Mouse (Mus musculus) embryonic facial prominence, embryonic 15.5 days (tissue): ENCODE data around the gene Ripply3. TPM values are rescaled to one million over a fixed set of nuclear protein-coding genes. Genes with fewer than 3 reads are reported as not detected.

Experiments used
- ATAC-seq: fragments of 200-750 bp; cut with Nextera tagmentation; 2 replicates; pipeline ENCODE4 v1.8.0; 2017; ENCODE audit warnings: low read depth, moderate TSS enrichment; ENCODE audit not compliant: insufficient number of reproducible peaks, low FRiP score, low TSS enrichment
- H3K27ac ChIP-seq: fragments of 300-500 bp; sonication (generic); replicated peaks from 2 replicates; pipeline ENCODE4 v1.5.1; 2015; ENCODE audit warnings: mild to moderate bottlenecking, inconsistent platforms
- H3K27me3 ChIP-seq: fragments of 300-500 bp; sonication (generic); 2 replicates; pipeline ENCODE4 v1.6.1; 2015; ENCODE audit warnings: inconsistent platforms
- H3K36me3 ChIP-seq: fragments of 300-500 bp; sonication (generic); 2 replicates; pipeline ENCODE4 v1.6.1; 2015; ENCODE audit warnings: mild to moderate bottlenecking, inconsistent platforms
- H3K4me1 ChIP-seq: fragments of 300-500 bp; sonication (generic); 2 replicates; pipeline ENCODE4 v1.6.1; 2015; ENCODE audit warnings: inconsistent platforms
- H3K4me2 ChIP-seq: fragments of 300-500 bp; sonication (generic); replicated peaks from 2 replicates; pipeline ENCODE4 v1.6.1; 2015; ENCODE audit warnings: mild to moderate bottlenecking, inconsistent platforms
- H3K4me3 ChIP-seq: fragments of 300-500 bp; sonication (generic); replicated peaks from 2 replicates; pipeline ENCODE4 v1.5.1; 2015; ENCODE audit warnings: mild to moderate bottlenecking, inconsistent platforms
- H3K9ac ChIP-seq: fragments of 300-500 bp; sonication (generic); 2 replicates; pipeline ENCODE4 v1.6.1; 2015; ENCODE audit warnings: inconsistent platforms
- H3K9me3 ChIP-seq: fragments of 300-500 bp; sonication (generic); replicated peaks from 2 replicates; pipeline ENCODE4 v1.6.1; 2016; ENCODE audit warnings: inconsistent platforms
- WGBS: fragments of 180-500 bp; shearing (Covaris S2); methylation state at CpG from one replicate; pipeline ENCODE4 v1.1.7; 2015; 5-methylcytosine and 5-hydroxymethylcytosine counted together
- polyA plus RNA-seq: library from polyadenylated mRNA; unstranded; fragments of >200 nt; fragmentation: Nextera tagmentation; extraction: Ambion mirVana; gene quantifications from 2 replicates; pipeline ENCODE4 v1.2.1, GENCODE M21; 2015

Gene Ripply3
- polyA plus RNA-seq, 1 experiment from 2014 or later, result 4.6 TPM

DNA sequence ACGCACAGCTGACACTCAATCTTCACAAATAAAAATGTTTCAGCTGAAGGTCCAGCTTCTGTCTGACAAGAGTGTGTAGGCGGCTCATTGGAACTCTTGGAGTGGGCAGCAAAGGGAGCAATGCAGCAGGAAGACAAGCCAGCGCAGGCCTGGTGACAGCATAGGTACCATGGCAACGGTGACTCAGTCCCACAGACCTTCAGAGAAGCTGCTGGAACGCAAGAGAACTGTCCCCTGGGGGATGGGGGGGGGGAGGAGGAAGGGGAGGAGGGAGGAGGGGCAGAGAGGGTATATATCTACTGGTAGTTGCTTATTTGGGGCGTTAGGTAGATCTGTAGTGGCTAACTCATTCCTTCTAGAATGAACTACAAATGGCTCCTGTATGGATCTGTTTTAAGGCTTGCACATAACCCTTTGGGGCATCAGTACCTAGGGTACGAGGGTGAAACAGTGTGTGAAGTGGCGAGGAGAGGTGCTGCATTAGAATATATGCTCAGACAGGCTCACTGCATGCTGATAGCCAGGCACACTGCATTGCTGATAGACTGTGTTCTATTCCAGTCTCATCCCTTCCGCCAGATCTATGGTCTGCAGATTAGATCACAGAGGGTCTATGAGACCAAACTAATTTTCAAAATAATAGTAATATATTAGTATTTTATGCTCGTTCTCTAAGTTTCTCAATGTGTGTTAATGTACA, 34.1 kb downstream of the Ripply3 start:
- H3K27me3 ChIP-seq, result no peaks in the 10 kb centered on the region

DNA sequence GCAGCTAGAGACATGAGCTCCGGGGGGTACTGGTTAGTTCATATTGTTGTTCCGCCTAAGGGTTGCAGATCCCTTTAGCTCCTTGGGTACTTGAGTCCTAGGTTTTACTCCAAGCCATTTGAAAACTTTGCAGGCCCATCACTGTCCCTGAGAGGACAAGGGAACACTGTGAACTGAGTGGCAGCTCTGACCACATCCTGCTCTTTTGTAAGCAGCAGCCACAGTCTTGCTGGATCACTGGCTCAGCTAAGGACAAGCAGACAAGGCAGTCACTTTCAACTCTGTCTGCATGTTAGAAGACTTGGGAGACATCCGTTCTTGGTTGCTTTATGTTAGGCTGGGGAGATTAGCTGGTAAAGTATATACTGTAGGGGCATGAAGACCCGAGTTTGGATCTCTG, 35.6 kb downstream of the Ripply3 start:
- 93% methylated on average over 4 of the region's 4 CpGs for WGBS
- no peak for ATAC-seq

More for the DNA sequence above, 34.1 kb downstream of the Ripply3 start:
- peak; percentile 47; the same call in 1 of the 2 replicates for ATAC-seq
- no peak overlapping the region for H3K4me3 ChIP-seq
- no peaks in the 10 kb centered on the region for H3K9me3 ChIP-seq
- peaks cover 3% of the 10 kb centered on the region; the same call in 1 of the 2 replicates for H3K36me3 ChIP-seq
- no peak overlapping the region for H3K4me2 ChIP-seq
- H3K9ac ChIP-seq, result no peak overlapping the region
- WGBS, result 35% methylated on average over 10 of the region's 10 CpGs
- peak overlapping the region; percentile 22; the same call in 1 of the 2 replicates for H3K27ac ChIP-seq
- H3K4me1 ChIP-seq, result peaks cover 6% of the 10 kb centered on the region; the same call in 1 of the 2 replicates

DNA sequence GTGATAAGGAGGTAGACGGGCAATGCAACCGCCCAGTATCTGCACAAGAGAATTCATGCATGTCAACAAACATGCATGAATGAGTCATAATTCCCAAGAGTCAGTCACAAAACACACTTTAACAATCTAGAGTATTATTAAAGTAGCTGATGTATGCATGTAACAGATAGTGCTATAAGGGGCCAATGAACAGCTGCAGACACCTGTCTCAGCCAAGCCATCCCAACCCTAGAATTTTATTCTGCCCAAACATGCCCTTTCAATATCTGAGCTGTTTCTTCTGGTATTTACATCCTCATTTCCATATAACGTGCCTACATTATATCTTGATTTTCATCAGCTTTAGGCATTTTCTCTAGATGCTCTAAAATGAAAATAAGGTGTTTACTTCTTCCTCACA, 37.2 kb downstream of the Ripply3 start:
- H3K27me3 ChIP-seq, result no peaks in the 10 kb centered on the region
- WGBS, result 77% methylated on average over 3 of the region's 3 CpGs
- H3K27ac ChIP-seq, result no peak overlapping the region
- no peak for ATAC-seq
- H3K4me3 ChIP-seq, result no peak overlapping the region
- H3K36me3 ChIP-seq, result peaks cover 3% of the 10 kb centered on the region; the same call in 1 of the 2 replicates
- H3K9me3 ChIP-seq, result no peaks in the 10 kb centered on the region
- H3K4me1 ChIP-seq, result peaks cover 20% of the 10 kb centered on the region
- H3K4me2 ChIP-seq, result no peak overlapping the region
- H3K9ac ChIP-seq, result no peak overlapping the region

More for the DNA sequence above, 35.6 kb downstream of the Ripply3 start:
- peaks cover 11% of the 10 kb centered on the region; the same call in 1 of the 2 replicates for H3K4me1 ChIP-seq
- no peaks in the 10 kb centered on the region for H3K27me3 ChIP-seq
- no peak overlapping the region for H3K27ac ChIP-seq
- H3K4me3 ChIP-seq, result no peak overlapping the region
- peaks cover 3% of the 10 kb centered on the region; the same call in 1 of the 2 replicates for H3K36me3 ChIP-seq
- H3K9me3 ChIP-seq, result no peaks in the 10 kb centered on the region
- H3K9ac ChIP-seq, result no peak overlapping the region
- no peak overlapping the region for H3K4me2 ChIP-seq

DNA sequence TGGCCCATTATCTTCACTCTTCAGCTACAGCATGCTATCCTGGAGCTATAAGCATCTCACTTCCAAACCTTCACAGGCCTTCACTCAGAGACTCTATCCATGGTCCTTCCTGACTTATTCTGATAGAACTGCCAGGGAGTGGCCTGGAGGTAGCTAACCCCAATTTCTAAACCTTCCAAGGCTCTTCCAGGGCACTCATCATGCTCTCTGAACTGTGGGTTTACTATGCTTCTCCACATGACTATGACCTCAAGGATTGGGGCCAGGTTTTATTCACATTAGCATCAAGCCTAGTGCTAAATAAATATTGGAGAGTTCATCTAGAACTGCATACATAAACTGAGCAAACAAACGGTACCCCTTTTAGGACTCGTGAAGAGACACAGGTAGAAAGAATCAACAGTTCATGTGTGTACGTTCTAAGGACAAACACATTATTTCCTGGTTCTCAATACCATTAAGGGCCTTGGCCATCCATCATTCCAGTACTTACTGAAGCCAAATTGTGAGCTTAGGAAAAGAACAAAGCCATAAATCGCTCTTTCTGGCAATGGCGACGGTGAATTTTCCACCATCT, 41.5 kb downstream of the Ripply3 start:
- Histone ChIP-seq H3K36me3 (peaks cover 3% of the 10 kb centered on the region; the same call in 1 of the 2 replicates), H3K4me2 (peak overlapping the region; percentile 67), H3K27ac (peak overlapping the region; percentile 98), H3K27me3 (no peaks in the 10 kb centered on the region), H3K4me3 (peak overlapping the region; percentile 94), H3K9ac (peak overlapping the region; percentile 93), H3K9me3 (no peaks in the 10 kb centered on the region), H3K4me1 (peaks cover 16% of the 10 kb centered on the region)
- ATAC-seq, result no peak
- 7% methylated on average over 6 of the region's 6 CpGs for WGBS

DNA sequence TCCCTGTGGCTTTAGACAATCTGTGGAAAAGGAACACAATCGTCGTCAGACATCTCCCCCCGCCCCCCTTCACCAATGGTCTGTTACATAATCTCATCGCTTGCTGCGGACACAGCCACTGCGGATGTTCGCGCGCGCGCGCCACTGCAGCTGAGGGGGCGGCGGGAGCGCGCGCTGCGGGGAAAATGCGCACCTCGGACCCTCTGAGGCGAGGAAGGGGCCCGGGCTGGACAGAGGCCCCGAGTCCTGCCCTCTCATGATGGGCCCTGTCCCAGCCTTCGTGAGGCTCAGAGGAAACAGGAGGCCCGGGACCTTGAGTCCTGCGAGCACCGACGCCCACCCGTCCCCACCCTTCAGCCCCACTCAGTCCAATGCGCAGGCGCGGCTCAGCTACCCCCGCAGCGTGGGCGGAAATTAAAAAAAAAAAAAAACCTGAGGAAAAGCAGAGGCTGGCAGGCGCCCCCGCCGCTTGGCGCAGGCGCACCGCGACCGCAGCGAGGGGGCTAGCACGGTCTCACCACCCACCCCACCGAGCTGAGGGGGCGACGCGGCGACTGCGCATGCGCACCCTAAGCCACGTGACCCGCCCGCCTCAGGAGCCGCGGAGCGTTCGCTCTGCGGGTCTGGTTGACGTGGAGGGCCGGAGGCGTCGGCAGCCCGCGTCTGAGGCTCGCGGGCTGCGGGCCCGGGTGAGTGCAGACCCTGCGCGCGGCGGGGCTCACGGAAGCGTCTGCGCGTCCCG, 42.1 kb downstream of the Ripply3 start, which contains the start of gene Ttc3:
Gene Ttc3 (plus strand): TSS at position 446 of the 742 bp plus-strand sequence.
- WGBS, result under 1% methylated on average over 79 of the region's 79 CpGs
- Histone ChIP-seq H3K9ac (peak within 1 kb of the TSS; percentile 93), H3K36me3 (no peaks in the 10 kb centered on the region), H3K4me1 (peaks cover 19% of the 10 kb centered on the region), H3K9me3 (no peaks in the 10 kb centered on the region), H3K27ac (peak within 1 kb of the TSS; percentile 98), H3K4me3 (peak within 1 kb of the TSS; percentile 94), H3K27me3 (no peaks in the 10 kb centered on the region), H3K4me2 (peak within 1 kb of the TSS; percentile 67)
- ATAC-seq, result peak; percentile 91

DNA sequence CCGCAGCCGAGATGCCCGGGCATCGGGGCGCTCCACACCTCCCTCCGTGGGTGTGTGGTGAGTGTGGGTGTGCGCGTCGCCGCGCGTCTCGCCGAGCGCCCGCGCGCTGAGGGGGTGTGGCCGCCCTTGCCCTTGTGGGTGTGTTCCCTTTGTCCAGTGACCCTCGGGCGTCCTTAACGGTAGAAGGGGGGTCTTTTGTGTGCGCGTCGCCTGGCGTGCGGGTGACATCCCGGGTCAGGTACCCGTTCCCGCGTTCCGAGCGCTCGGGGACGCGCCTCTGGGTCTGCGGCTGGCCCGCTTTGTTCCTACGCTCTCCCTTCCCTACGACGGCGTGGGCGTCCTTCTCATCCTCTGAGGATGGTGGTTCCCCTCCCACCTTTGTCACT, 42.7 kb downstream of the Ripply3 start:
- Histone ChIP-seq H3K9ac (peak overlapping the region; percentile 93), H3K4me1 (peaks cover 19% of the 10 kb centered on the region), H3K36me3 (no peaks in the 10 kb centered on the region), H3K4me3 (peak overlapping the region; percentile 94), H3K27me3 (no peaks in the 10 kb centered on the region), H3K27ac (peak overlapping the region; percentile 98), H3K9me3 (no peaks in the 10 kb centered on the region), H3K4me2 (peak overlapping the region; percentile 67)
- ATAC-seq, result peak; percentile 83
- whole genome bisulfite sequencing, result under 1% methylated on average over 42 of the region's 43 CpGs

DNA sequence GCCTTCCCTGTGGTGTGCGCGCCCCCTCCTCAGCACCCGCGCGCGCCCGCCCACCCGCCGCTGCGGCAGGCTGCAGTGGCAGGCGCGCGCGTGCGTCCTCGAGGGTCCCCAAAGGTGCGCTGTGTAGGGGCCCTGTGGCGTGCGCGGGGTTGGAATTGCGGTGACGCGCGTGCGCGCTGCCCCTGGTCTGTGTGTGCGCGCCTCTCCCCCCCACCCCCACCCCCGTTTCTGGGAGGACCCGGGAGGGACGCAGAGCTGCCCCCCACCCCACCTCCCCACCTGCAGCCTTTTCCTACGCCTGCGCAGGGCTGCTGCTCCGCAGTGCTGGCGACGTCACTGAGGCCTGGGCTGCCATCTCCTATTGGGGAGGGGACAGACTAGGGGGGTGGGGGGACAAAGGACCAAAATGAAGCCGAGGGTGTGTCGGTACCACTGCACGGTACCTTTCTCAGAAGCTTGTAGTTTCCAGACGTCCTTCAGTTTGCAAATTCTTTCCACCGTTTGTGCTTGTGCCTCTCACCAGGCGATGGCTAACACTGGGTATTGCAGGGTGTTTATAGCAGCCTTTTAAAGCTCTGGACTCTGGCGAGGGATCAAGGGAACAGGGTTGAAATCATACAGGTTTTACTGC, 43.2 kb downstream of the Ripply3 start, which contains the start of gene Pigp:
Gene Pigp (minus strand): TSS at position 542 of the 631 bp plus-strand sequence.
- peak within 1 kb of the TSS; percentile 94 for H3K4me3 ChIP-seq
- H3K9ac ChIP-seq, result peak within 1 kb of the TSS; percentile 93
- no peaks in the 10 kb centered on the region for H3K27me3 ChIP-seq
- under 1% methylated on average over 39 of the region's 43 CpGs for WGBS
- ATAC-seq, result peak; percentile 86
- no peaks in the 10 kb centered on the region for H3K9me3 ChIP-seq
- H3K4me2 ChIP-seq, result peak within 1 kb of the TSS; percentile 67
- H3K4me1 ChIP-seq, result peaks cover 19% of the 10 kb centered on the region
- no peaks in the 10 kb centered on the region for H3K36me3 ChIP-seq
- peak within 1 kb of the TSS; percentile 98 for H3K27ac ChIP-seq

DNA sequence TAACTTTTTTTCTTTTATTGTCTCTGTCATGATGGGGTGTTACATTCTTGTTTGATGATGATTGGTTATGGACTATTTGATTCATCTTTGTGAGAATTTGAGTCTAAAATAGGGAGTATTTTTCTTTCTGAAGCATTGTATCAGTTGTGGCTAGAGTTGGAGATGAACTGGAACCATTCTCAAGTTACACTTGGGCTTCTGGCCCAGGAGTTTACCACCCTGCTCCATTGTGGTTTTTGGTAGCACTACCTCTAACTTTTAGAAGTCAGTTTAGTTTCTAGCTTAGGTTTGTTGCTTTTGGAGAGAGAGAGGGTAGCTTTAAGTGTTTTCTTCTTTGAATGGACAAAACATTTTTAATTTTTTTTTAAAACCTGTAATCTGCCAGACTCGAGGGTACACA, 51.2 kb downstream of the Ripply3 start:
- no peak for ATAC-seq
- Histone ChIP-seq H3K36me3 (no peaks in the 10 kb centered on the region), H3K27me3 (no peaks in the 10 kb centered on the region), H3K27ac (no peak overlapping the region), H3K4me3 (no peak overlapping the region), H3K4me2 (no peak overlapping the region), H3K9ac (no peak overlapping the region), H3K9me3 (no peaks in the 10 kb centered on the region), H3K4me1 (peaks cover 13% of the 10 kb centered on the region)
- 81% methylated on average over 1 of the region's 1 CpGs for WGBS

DNA sequence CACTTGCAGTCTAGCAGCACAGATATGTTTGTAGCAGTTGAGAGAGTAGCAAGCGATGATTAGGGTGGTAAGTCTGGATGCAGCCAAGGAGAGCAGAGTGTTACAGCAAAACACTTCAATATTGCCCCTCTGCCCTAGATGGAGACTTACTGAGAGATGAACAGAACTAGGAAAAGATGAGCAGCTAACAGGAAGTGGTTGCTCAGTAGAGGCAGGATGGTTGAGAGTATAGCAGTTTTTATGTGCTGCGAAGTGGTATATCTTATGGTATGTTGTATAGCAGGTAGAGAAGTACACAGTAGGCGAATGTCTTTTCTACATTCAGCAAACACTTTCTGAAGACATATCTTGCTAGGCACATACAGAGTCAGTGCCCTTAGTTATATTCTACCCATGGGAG, 55.1 kb downstream of the Ripply3 start:
- no peak for ATAC-seq
- Histone ChIP-seq H3K36me3 (no peaks in the 10 kb centered on the region), H3K9me3 (no peaks in the 10 kb centered on the region), H3K4me1 (peaks cover 5% of the 10 kb centered on the region; the same call in 1 of the 2 replicates), H3K4me3 (no peak overlapping the region), H3K27ac (no peak overlapping the region), H3K4me2 (no peak overlapping the region), H3K9ac (no peak overlapping the region), H3K27me3 (no peaks in the 10 kb centered on the region)
- WGBS, result 96% methylated on average over 3 of the region's 3 CpGs
